Mouse (Mus musculus): ENCODE data around the gene Lbhd1.

- TF ChIP-seq CTCF (IDR thresholded peaks at IDR 0.05; ENCODE audit: borderline replicate concordance, insufficient read depth, low read length) (no peak), POLR2A (IDR thresholded peaks at IDR 0.05; ENCODE audit: low read depth, low read length) (no peak)
Observed at GRCm38 (mm10) chr19:8881034-8881392, 2.5 kb upstream of the Lbhd1 start.

All from embryonic fibroblast, embryonic 13.5 days (primary cell).